Mouse (Mus musculus): ENCODE measurements around the gene Coq8a. TPM values are rescaled to one million over a fixed set of nuclear protein-coding genes. Genes with fewer than 3 reads are reported as not detected.

The Coq8a gene
- 3.1 and 3.2 TPM in 2 replicates for polyA plus RNA-seq (2014; fragmentation: Nextera tagmentation; extraction: Ambion mirVana)

- Histone ChIP-seq H3K36me3 (replicated peaks; ENCODE audit: control insufficient read depth, insufficient read depth) (no peaks in the 10 kb centered on the region), H3K9me3 (ENCODE audit: control insufficient read depth, low read length) (peaks cover 2% of the 10 kb centered on the region; the same call in 1 of the 2 replicates), H3K4me3 (replicated peaks; ENCODE audit: low read length) (no peak within 1 kb of the TSS), H3K4me1 (replicated peaks; ENCODE audit: control insufficient read depth, insufficient read depth, low read length) (peaks cover 6% of the 10 kb centered on the region; the same call in 1 of the 2 replicates), H3K9ac (no peak within 1 kb of the TSS), H3K4me2 (replicated peaks) (no peak within 1 kb of the TSS), H3K27me3 (ENCODE audit: control insufficient read depth, insufficient read depth, low read length) (no peaks in the 10 kb centered on the region), H3K27ac (no peak within 1 kb of the TSS)
- 71% methylated on average over 4 of the region's 4 CpGs for whole genome bisulfite sequencing
- no peak for ATAC-seq (ENCODE audit: low FRiP score)
- DNase-seq (ENCODE audit: low spot score) = no peak
Observed at GRCm38 (mm10) chr1:180198959-180199714, at the start of gene Coq8a. Gene Coq8a, minus strand, starts transcription at chr1:180199602.

- no peak overlapping the region for H3K27ac ChIP-seq
- no peak for DNase-seq (ENCODE audit: low spot score)
- WGBS = 89% methylated on average over 7 of the region's 7 CpGs
Observed at GRCm38 (mm10) chr1:180248593-180249146, 49.3 kb upstream of the Coq8a start.

GRCm38 (mm10) chr1:180247901-180248300 lies 48.5 kb upstream of the Coq8a start:
- no peaks in the 10 kb centered on the region for H3K36me3 ChIP-seq (replicated peaks; ENCODE audit: control insufficient read depth, insufficient read depth)
- no peak overlapping the region for H3K27ac ChIP-seq
- WGBS = 77% methylated on average over 7 of the region's 7 CpGs
- DNase-seq (ENCODE audit: low spot score) = no peak
- no peak overlapping the region for H3K4me2 ChIP-seq (replicated peaks)
- no peak overlapping the region for H3K4me3 ChIP-seq (replicated peaks; ENCODE audit: low read length)
- no peaks in the 10 kb centered on the region for H3K27me3 ChIP-seq (ENCODE audit: control insufficient read depth, insufficient read depth, low read length)
- no peak for ATAC-seq (ENCODE audit: low FRiP score)
- peaks cover 10% of the 10 kb centered on the region; the same call in 1 of the 2 replicates for H3K4me1 ChIP-seq (replicated peaks; ENCODE audit: control insufficient read depth, insufficient read depth, low read length)
- no peak overlapping the region for H3K9ac ChIP-seq
- no peaks in the 10 kb centered on the region for H3K9me3 ChIP-seq (ENCODE audit: control insufficient read depth, low read length)

More at GRCm38 (mm10) chr1:180248593-180249146, 49.3 kb upstream of the Coq8a start:
- no peaks in the 10 kb centered on the region for H3K36me3 ChIP-seq (replicated peaks; ENCODE audit: control insufficient read depth, insufficient read depth)
- no peaks in the 10 kb centered on the region for H3K27me3 ChIP-seq (ENCODE audit: control insufficient read depth, insufficient read depth, low read length)
- no peak for ATAC-seq (ENCODE audit: low FRiP score)
- peaks cover 10% of the 10 kb centered on the region; the same call in 1 of the 2 replicates for H3K4me1 ChIP-seq (replicated peaks; ENCODE audit: control insufficient read depth, insufficient read depth, low read length)
- no peaks in the 10 kb centered on the region for H3K9me3 ChIP-seq (ENCODE audit: control insufficient read depth, low read length)
- no peak overlapping the region for H3K4me3 ChIP-seq (replicated peaks; ENCODE audit: low read length)
- H3K9ac ChIP-seq = no peak overlapping the region
- H3K4me2 ChIP-seq (replicated peaks) = no peak overlapping the region

GRCm38 (mm10) chr1:180245741-180246507 lies 46.5 kb upstream of the Coq8a start:
- H3K27me3 ChIP-seq (ENCODE audit: control insufficient read depth, insufficient read depth, low read length) = no peaks in the 10 kb centered on the region
- no peaks in the 10 kb centered on the region for H3K36me3 ChIP-seq (replicated peaks; ENCODE audit: control insufficient read depth, insufficient read depth)
- H3K9me3 ChIP-seq (ENCODE audit: control insufficient read depth, low read length) = no peaks in the 10 kb centered on the region
- peaks cover 10% of the 10 kb centered on the region; the same call in 1 of the 2 replicates for H3K4me1 ChIP-seq (replicated peaks; ENCODE audit: control insufficient read depth, insufficient read depth, low read length)
- DNase-seq (ENCODE audit: low spot score) (no peak), ATAC-seq (ENCODE audit: low FRiP score) (no peak)
- no peak overlapping the region for H3K4me3 ChIP-seq (replicated peaks; ENCODE audit: low read length)
- WGBS = 88% methylated on average over 13 of the region's 13 CpGs
- no peak overlapping the region for H3K9ac ChIP-seq
- H3K27ac ChIP-seq = no peak overlapping the region
- no peak overlapping the region for H3K4me2 ChIP-seq (replicated peaks)

- no peaks in the 10 kb centered on the region for H3K4me1 ChIP-seq (replicated peaks; ENCODE audit: control insufficient read depth, insufficient read depth, low read length)
- H3K9ac ChIP-seq = no peak overlapping the region
- 69% methylated on average over 3 of the region's 3 CpGs for whole genome bisulfite sequencing
- no peak overlapping the region for H3K4me3 ChIP-seq (replicated peaks; ENCODE audit: low read length)
- ATAC-seq (ENCODE audit: low FRiP score) (no peak), DNase-seq (ENCODE audit: low spot score) (no peak)
- no peak overlapping the region for H3K27ac ChIP-seq
- no peaks in the 10 kb centered on the region for H3K27me3 ChIP-seq (ENCODE audit: control insufficient read depth, insufficient read depth, low read length)
- no peaks in the 10 kb centered on the region for H3K9me3 ChIP-seq (ENCODE audit: control insufficient read depth, low read length)
- no peak overlapping the region for H3K4me2 ChIP-seq (replicated peaks)
- H3K36me3 ChIP-seq (replicated peaks; ENCODE audit: control insufficient read depth, insufficient read depth) = peaks cover 4% of the 10 kb centered on the region
Observed at GRCm38 (mm10) chr1:180231729-180232128, 32.3 kb upstream of the Coq8a start.

- no peak overlapping the region for H3K4me2 ChIP-seq (replicated peaks)
- peaks cover 4% of the 10 kb centered on the region for H3K36me3 ChIP-seq (replicated peaks; ENCODE audit: control insufficient read depth, insufficient read depth)
- WGBS = 30% methylated on average over 2 of the region's 2 CpGs
- H3K4me1 ChIP-seq (replicated peaks; ENCODE audit: control insufficient read depth, insufficient read depth, low read length) = peaks cover 9% of the 10 kb centered on the region
- no peaks in the 10 kb centered on the region for H3K9me3 ChIP-seq (ENCODE audit: control insufficient read depth, low read length)
- H3K27ac ChIP-seq = no peak overlapping the region
- H3K9ac ChIP-seq = no peak overlapping the region
- DNase-seq (ENCODE audit: low spot score) (no peak), ATAC-seq (ENCODE audit: low FRiP score) (no peak)
- H3K27me3 ChIP-seq (ENCODE audit: control insufficient read depth, insufficient read depth, low read length) = no peaks in the 10 kb centered on the region
- no peak overlapping the region for H3K4me3 ChIP-seq (replicated peaks; ENCODE audit: low read length)
Observed at GRCm38 (mm10) chr1:180230580-180230979, 31.2 kb upstream of the Coq8a start.

- peaks cover 14% of the 10 kb centered on the region for H3K4me1 ChIP-seq (replicated peaks; ENCODE audit: control insufficient read depth, insufficient read depth, low read length)
- no peak for DNase-seq (ENCODE audit: low spot score)
- ATAC-seq (ENCODE audit: low FRiP score) = no peak
Observed at GRCm38 (mm10) chr1:180229906-180230305, 30.5 kb upstream of the Coq8a start.

GRCm38 (mm10) chr1:180228854-180229253 lies 29.5 kb upstream of the Coq8a start:
- DNase-seq (ENCODE audit: low spot score) (no peak), ATAC-seq (ENCODE audit: low FRiP score) (no peak)
- Histone ChIP-seq H3K4me2 (replicated peaks) (no peak overlapping the region), H3K4me3 (replicated peaks; ENCODE audit: low read length) (no peak overlapping the region), H3K27ac (no peak overlapping the region), H3K27me3 (ENCODE audit: control insufficient read depth, insufficient read depth, low read length) (no peaks in the 10 kb centered on the region), H3K4me1 (replicated peaks; ENCODE audit: control insufficient read depth, insufficient read depth, low read length) (peaks cover 14% of the 10 kb centered on the region), H3K9ac (no peak overlapping the region), H3K9me3 (ENCODE audit: control insufficient read depth, low read length) (no peaks in the 10 kb centered on the region), H3K36me3 (replicated peaks; ENCODE audit: control insufficient read depth, insufficient read depth) (peaks cover 4% of the 10 kb centered on the region)
- WGBS = 84% methylated on average over 12 of the region's 12 CpGs

More at GRCm38 (mm10) chr1:180229906-180230305, 30.5 kb upstream of the Coq8a start:
- 89% methylated on average over 7 of the region's 7 CpGs for WGBS
- Histone ChIP-seq H3K9ac (no peak overlapping the region), H3K9me3 (ENCODE audit: control insufficient read depth, low read length) (no peaks in the 10 kb centered on the region), H3K27me3 (ENCODE audit: control insufficient read depth, insufficient read depth, low read length) (no peaks in the 10 kb centered on the region), H3K27ac (no peak overlapping the region), H3K36me3 (replicated peaks; ENCODE audit: control insufficient read depth, insufficient read depth) (peaks cover 4% of the 10 kb centered on the region), H3K4me2 (replicated peaks) (no peak overlapping the region), H3K4me3 (replicated peaks; ENCODE audit: low read length) (no peak overlapping the region)

GRCm38 (mm10) chr1:180226766-180227165 lies 27.4 kb upstream of the Coq8a start:
- H3K4me3 ChIP-seq (replicated peaks; ENCODE audit: low read length) = no peak overlapping the region; the same call in 1 of the 2 replicates
- H3K9ac ChIP-seq = no peak overlapping the region
- H3K4me2 ChIP-seq (replicated peaks) = peak overlapping the region; percentile 72
- peaks cover 14% of the 10 kb centered on the region for H3K4me1 ChIP-seq (replicated peaks; ENCODE audit: control insufficient read depth, insufficient read depth, low read length)
- peak overlapping the region; percentile 47 for H3K27ac ChIP-seq
- H3K27me3 ChIP-seq (ENCODE audit: control insufficient read depth, insufficient read depth, low read length) = no peaks in the 10 kb centered on the region
- DNase-seq (ENCODE audit: low spot score) (no peak), ATAC-seq (ENCODE audit: low FRiP score) (no peak)
- no peaks in the 10 kb centered on the region for H3K9me3 ChIP-seq (ENCODE audit: control insufficient read depth, low read length)
- H3K36me3 ChIP-seq (replicated peaks; ENCODE audit: control insufficient read depth, insufficient read depth) = peaks cover 4% of the 10 kb centered on the region
- 74% methylated on average over 3 of the region's 3 CpGs for WGBS

All from hindbrain, embryonic 14.5 days (tissue).